Mouse (Mus musculus) Patski (cell line): ENCODE results near the gene Zfp599. TPM values are rescaled to one million over a fixed set of nuclear protein-coding genes. Genes with fewer than 3 reads are reported as not detected.
"Not testable (repeated sequence)": the region's sequence is repeated elsewhere in the genome, so short reads cannot be mapped to it uniquely, and the experiment has no call there.

Experiments
- ATAC-seq: fragments of 100-300 bp; one replicate; pipeline ENCODE4 v1.8.0; 2021
- CTCF ChIA-PET: fragments of 350-600 bp; sonication (Branson Sonifier 250); formaldehyde crosslinking; loops from one replicate; lab custom pipeline; 2022; ENCODE audit warnings: inconsistent platforms; lab: Charles Lee
- POLR2A ChIA-PET: fragments of 350-600 bp; sonication (Branson Sonifier 250); formaldehyde crosslinking; loops from one replicate; lab custom pipeline; 2022; ENCODE audit warnings: antibody characterized with exemption, inconsistent platforms; lab: Charles Lee
- DNase-seq: peaks from one replicate; pipeline ENCODE4 v3.0.0-alpha.2; 2011; ENCODE audit warnings: low read depth, low spot score
- H3K27me3 ChIP-seq: fragments of 371-371 bp; one replicate; pipeline ENCODE4 v1.5.1; 2021
- CTCF ChIP-seq: fragments of 100-300 bp; IDR thresholded peaks from one replicate; pipeline ENCODE4 v1.5.1; 2021
- in situ Hi-C: fragments of 300-500 bp; cut with MboI; formaldehyde crosslinking; loops from 3 replicates; pipeline ENCODE4 v1.11.1; 2018; ENCODE audit warnings: low pct_unique_long_range_greater_than_20kb, mixed read lengths
- polyA plus RNA-seq: library from polyadenylated mRNA; unstranded; gene quantifications from one replicate; pipeline ENCODE4 v1.2.3, GENCODE M21; 2021

The Zfp599 gene
- polyA plus RNA-seq, 1 experiment from 2014 or later, result 0.27 TPM

DNA sequence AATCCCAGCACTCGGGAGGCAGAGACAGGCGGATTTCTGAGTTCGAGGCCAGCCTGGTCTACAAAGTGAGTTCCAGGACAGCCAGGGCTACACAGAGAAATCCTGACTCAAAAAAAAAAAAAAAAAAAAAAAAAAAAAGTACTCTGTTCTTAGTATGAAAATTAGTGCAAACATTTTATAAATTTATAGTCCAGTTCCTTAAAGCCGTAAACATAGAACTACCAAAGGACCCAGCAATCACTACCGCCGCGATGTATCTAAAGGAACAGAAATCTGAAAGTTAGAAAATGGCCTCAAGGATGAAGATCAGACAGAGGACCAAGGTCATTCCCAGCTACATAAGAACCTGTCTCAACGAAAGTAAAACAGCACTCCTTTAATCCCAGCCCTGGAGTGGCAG is 911 bp downstream of the Zfp599 start:
- in situ Hi-C loops, result no loop called here
- no peak for ATAC-seq
- no peak for TF ChIP-seq CTCF
- ChIA-PET CTCF (no interaction called here), POLR2A (no interaction called here)
- DNase-seq, result no peak
- H3K27me3 ChIP-seq, result no peaks in the 10 kb centered on the region

DNA sequence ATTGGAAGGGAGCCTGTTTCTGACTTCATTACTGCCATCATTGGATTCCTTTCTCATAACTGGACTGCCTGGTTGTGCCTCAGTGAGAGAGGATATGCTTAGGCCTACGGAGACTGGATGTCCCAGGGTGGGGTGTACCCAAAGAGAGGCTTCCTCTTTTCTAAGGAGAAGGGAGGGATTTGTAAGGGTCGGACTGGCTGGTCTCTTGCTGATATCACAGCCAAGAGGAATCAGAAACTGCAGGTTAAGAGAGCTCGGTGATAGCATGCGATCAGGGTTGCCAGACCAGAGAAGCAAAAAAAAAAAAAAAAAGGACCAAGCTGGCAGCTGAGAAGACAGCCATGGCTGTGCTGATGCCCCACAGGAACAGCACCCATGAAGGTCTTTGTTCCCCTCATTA is 3.1 kb downstream of the Zfp599 start:
- ChIA-PET POLR2A (no interaction called here), CTCF (no interaction called here)
- DNase-seq (no peak), ATAC-seq (no peak)
- TF ChIP-seq CTCF, result no peak
- no peaks in the 10 kb centered on the region for H3K27me3 ChIP-seq
- in situ Hi-C loops, result no loop called here

DNA sequence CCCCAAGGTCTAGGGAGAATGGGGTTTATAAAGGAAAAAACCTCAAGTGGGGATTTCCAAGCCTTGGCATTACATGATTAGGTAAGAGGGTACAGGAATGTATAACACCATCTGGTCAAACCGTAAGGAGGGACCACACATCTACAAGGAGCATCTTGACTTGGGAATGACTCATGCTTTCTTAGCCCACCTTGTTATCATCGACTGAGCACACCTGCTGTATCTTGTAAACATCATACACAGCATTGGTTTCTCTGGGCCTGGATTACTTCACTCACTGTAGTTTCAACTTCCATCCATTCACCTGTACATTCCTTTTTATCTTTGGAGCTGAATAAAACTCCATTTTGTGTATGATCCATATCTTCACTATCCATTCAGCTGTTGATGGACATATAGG is 15.5 kb downstream of the Zfp599 start:
- CTCF ChIA-PET, result no interaction called here
- POLR2A ChIA-PET, result no interaction called here
- in situ Hi-C loops, result no loop called here

DNA sequence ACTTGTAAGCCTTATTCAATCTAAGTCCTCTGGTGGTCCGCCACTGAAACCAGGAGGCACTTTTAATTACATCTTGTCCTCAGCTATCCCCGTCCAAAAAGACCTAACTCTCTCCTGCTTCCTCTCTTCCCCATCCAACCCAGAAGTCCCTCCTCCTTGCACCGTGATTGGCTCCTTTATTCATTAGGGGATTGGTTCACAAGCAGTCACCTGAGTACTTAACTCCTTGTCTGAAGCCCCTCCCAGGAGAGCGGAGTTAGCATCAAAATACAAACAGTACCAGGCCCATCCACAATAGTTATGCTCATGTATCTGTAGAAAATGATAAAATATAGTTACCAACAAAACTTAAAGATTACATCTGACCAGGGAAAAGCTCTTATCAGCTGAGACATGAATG is 19.7 kb downstream of the Zfp599 start:
- DNase-seq (no peak), ATAC-seq (no peak)
- ChIA-PET POLR2A (no interaction called here), CTCF (interaction anchor here (1.0 kb wide), 1 partner anchor 20 kb away, joined by 3 read pairs; the partner anchor contains the start of gene Zfp599)
- H3K27me3 ChIP-seq, result no peaks in the 10 kb centered on the region
- no peak for TF ChIP-seq CTCF
- in situ Hi-C loops, result no loop called here

More for the DNA sequence above, 15.5 kb downstream of the Zfp599 start:
- H3K27me3 ChIP-seq, result no peaks in the 10 kb centered on the region
- no peak for TF ChIP-seq CTCF
- ATAC-seq (no peak), DNase-seq (no peak)

DNA sequence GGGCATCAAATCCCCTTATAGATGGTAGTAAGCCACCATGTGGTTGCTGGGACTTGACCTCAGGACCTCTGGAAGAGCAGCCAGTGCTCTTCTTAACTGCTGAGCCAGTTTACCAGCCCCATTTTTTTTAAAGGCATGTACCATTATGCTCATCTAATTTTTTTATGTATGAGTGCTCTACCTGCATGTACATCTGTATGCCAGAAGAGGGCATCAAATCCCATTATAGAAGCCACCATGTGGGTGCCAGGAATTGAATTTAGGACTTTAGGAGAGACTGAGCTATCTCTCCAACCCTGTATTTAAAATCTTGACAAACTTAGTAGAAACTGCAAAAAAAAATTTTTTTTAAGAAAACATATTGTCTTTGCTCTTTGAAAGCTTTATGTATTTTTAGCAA is 29.1 kb downstream of the Zfp599 start:
- in situ Hi-C loops, result no loop called here
- TF ChIP-seq CTCF, result peak; percentile 41
- no peak for ATAC-seq
- POLR2A ChIA-PET, result interaction anchor here (0.7 kb wide), 1 partner anchor 175 kb away, joined by 4 read pairs; no protein-coding TSS in a partner anchor
- no peaks in the 10 kb centered on the region for H3K27me3 ChIP-seq
- CTCF ChIA-PET, result no interaction called here
- DNase-seq, result no peak

DNA sequence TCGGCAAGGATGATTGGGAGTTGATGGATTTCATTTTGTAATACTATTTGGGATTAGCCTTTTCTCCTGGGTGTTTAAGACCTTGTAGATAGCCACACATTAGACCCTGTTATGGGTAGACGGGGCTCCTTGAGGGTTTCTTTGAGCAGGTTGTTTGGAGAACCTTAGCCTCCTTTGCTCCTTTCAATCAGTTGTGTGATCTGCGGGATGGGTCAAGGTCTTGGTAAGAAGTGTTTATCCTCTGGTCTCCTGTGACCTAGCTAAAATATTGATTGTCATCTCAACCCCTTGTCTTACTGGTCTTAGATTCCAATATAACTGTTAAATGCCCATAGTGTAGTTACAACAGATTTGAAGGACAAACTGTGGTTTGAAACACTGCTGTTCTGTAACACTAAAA is 29.6 kb downstream of the Zfp599 start:
- CTCF ChIA-PET, result no interaction called here
- no peaks in the 10 kb centered on the region for H3K27me3 ChIP-seq
- no peak for ATAC-seq
- DNase-seq, result no peak
- POLR2A ChIA-PET, result interaction anchor here (0.7 kb wide), 1 partner anchor 174 kb away, joined by 4 read pairs; no protein-coding TSS in a partner anchor
- TF ChIP-seq CTCF, result no peak
- in situ Hi-C loops, result no loop called here

DNA sequence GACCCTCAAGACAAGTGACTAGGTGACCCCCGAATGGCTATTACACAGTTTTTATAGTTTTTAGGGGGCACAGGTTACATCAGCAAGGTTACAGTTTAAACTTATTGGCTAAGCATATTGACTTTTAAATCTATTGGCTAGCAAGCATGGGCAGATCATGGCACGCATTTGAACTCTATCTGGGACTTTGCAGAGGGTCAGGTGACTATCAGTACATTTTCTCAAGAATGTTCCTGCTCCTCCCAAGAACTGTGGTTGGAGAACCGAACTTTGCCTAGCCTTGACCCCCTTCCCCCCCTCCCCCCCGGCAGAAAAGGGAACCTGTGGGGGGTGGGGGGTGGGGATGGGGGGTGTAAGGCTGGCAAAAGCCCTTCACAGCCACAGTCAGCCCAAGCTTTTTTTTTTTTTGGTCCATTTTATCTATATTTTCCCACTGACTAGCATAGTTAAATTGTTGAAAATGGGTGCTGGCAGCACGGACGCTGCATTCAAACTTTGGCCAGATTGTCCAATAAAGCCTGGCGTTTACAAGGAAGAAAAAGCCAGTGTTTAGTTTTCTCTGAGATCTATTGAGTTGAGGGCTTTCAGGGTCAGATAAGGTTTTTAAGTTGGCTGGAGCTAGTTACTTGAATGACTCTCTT is 30.2 kb downstream of the Zfp599 start:
- ATAC-seq (no peak), DNase-seq (no peak)
- no peaks in the 10 kb centered on the region for H3K27me3 ChIP-seq
- ChIA-PET POLR2A (no interaction called here), CTCF (no interaction called here)
- in situ Hi-C loops, result loop anchor here (5.0 kb wide), 2 partner anchors 72 to 183 kb away; partner anchors contain the start of genes 9530077C05Rik and Pigyl
- no peak for TF ChIP-seq CTCF

DNA sequence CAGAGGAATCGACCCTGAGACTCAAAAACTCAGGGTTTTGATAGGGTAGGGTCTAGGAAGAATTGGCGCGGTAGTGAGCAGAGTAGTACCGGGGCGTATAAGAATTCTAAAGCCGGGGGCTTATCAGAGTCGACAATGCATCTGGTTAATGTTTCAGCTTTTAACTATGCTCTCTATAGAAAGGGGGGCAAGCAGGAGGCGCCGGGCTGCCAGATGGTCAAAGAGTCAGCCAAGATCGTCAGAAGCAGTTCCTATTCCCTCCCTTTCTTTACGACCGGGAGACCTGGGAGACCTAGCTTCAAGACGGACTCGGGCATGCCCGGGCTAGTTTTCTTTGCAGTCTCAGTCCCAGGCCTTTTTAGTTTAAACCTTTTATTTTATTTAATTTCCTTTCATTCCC is 32.8 kb downstream of the Zfp599 start:
- POLR2A ChIA-PET, result no interaction called here
- in situ Hi-C loops, result loop anchor here (5.0 kb wide), 2 partner anchors 70 to 185 kb away; partner anchors contain the start of genes 9530077C05Rik and Pigyl
- H3K27me3 ChIP-seq, result no peaks in the 10 kb centered on the region
- no peak for DNase-seq
- no peak for TF ChIP-seq CTCF
- no peak for ATAC-seq
- CTCF ChIA-PET, result no interaction called here

DNA sequence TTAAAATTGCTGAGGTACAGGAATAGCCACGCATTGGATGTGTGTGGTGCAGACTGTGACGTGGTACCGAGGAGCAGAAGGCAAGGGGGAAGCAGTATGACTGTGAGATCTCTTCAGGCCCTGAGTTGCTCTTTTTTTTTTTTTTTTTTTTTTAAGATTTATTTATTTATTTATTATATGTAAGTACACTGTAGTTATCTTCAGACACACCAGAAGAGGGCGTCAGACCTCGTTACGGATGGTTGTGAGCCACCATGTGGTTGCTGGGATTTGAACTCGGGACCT is 33.4 kb downstream of the Zfp599 start:
- POLR2A ChIA-PET, ATAC-seq, DNase-seq, H3K27me3 ChIP-seq, CTCF ChIA-PET: not testable (repeated sequence)
- in situ Hi-C loops, result loop anchor here (5.0 kb wide), 2 partner anchors 69 to 186 kb away; partner anchors contain the start of genes 9530077C05Rik and Pigyl

DNA sequence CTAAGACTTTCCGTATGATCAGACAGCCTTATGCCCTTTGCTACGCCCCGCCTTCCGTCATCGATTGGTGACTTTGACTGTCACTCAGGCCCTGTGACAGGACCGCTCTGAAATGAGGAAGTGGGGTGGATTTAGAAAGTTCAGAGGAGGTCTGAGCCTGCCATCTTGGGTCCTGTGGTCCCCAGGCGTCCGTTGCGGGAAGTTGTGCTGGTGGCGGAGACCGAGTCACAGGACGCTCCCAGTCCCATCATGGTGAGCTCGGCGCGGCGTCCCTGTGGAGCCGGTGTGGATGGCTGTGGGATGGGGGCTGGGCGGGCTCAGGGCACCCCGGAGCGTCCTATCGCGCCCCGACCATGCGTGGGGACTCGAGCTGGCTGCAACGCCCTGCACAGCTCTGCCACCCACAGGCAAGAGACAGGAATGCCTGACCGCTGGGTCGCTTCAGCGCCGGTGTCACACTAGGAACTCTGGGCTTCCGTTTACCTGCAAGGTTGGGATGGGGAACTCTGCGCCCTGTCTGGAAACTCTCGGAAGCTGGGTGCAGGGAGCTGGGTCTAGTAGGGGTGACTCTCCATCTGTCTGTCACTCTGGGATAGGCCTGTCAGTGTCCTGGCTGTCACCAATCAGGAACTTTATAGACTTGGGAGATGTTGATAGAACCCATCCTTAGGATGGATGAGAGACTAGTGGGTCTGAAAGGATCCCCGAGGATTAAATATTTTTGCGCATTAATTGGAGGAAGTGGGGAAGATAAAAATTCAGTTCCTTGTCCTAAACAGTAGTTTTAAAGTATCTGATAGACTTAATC is 33.9 kb downstream of the Zfp599 start, which contains the start of gene Zfp809:
Gene Zfp809 (plus strand): TSS at position 134 of the 808 bp plus-strand sequence.
- ChIA-PET POLR2A (interaction anchor here (0.6 to 1.1 kb wide), 3 partner anchors 73 to 895 kb away, joined by 3 to 8 read pairs (median 3); no protein-coding TSS in a partner anchor), CTCF (interaction anchor here (1.0 kb wide), 2 partner anchors 52 to 62 kb away, joined by 3 read pairs; no protein-coding TSS in a partner anchor)
- DNase-seq (peak; percentile 98), ATAC-seq (peak; percentile 93)
- in situ Hi-C loops, result loop anchor here (5.0 kb wide), 2 partner anchors 68 to 187 kb away; partner anchors contain the start of genes 9530077C05Rik and Pigyl
- no peaks in the 10 kb centered on the region for H3K27me3 ChIP-seq
- TF ChIP-seq CTCF, result peak; percentile 97
